Mouse (Mus musculus) forebrain, embryonic 12.5 days (tissue): ENCODE results near the gene Meis3. TPM values are rescaled to one million over a fixed set of nuclear protein-coding genes. Genes with fewer than 3 reads are reported as not detected.

Experiments used
- ATAC-seq: fragments of 200-750 bp; cut with Nextera tagmentation; 2 replicates; pipeline ENCODE4 v1.8.0; 2017; ENCODE audit warnings: moderate TSS enrichment; ENCODE audit not compliant: low FRiP score
- H3K27ac ChIP-seq: fragments of 300-500 bp; sonication (generic); 2 replicates; pipeline ENCODE4 v1.5.1; 2016; ENCODE audit warnings: mild to moderate bottlenecking
- H3K27me3 ChIP-seq: fragments of 300-500 bp; sonication (generic); 2 replicates; pipeline ENCODE4 v1.6.1; 2016; ENCODE audit warnings: mild to moderate bottlenecking
- H3K36me3 ChIP-seq: fragments of 300-500 bp; sonication (generic); replicated peaks from 2 replicates; pipeline ENCODE4 v1.6.1; 2016; ENCODE audit warnings: mild to moderate bottlenecking
- H3K4me1 ChIP-seq: fragments of 300-500 bp; sonication (generic); 2 replicates; pipeline ENCODE4 v1.6.1; 2016
- H3K4me2 ChIP-seq: fragments of 300-500 bp; sonication (generic); 2 replicates; pipeline ENCODE4 v1.6.1; 2016; ENCODE audit warnings: mild to moderate bottlenecking, moderate library complexity
- H3K4me3 ChIP-seq: fragments of 300-500 bp; sonication (generic); replicated peaks from 2 replicates; pipeline ENCODE4 v1.5.1; 2016; ENCODE audit warnings: mild to moderate bottlenecking
- H3K9ac ChIP-seq: fragments of 300-500 bp; sonication (generic); 2 replicates; pipeline ENCODE4 v1.6.1; 2016; ENCODE audit warnings: mild to moderate bottlenecking
- H3K9me3 ChIP-seq: fragments of 300-500 bp; sonication (generic); 2 replicates; pipeline ENCODE4 v1.6.1; 2016
- WGBS: fragments of 180-500 bp; shearing (Covaris S2); methylation state at CpG from one replicate; pipeline ENCODE4 v1.1.7; 2016; 5-methylcytosine and 5-hydroxymethylcytosine counted together
- polyA plus RNA-seq: library from polyadenylated mRNA; unstranded; fragments of >200 nt; fragmentation: Nextera tagmentation; extraction: Ambion mirVana; gene quantifications from 2 replicates; pipeline ENCODE4 v1.2.1, GENCODE M21; 2016

Gene Meis3
- polyA plus RNA-seq, 1 experiment from 2014 or later: 94.9 TPM

GRCm38 (mm10) chr7:16134951-16135392, 39.9 kb upstream of the Meis3 start:
- Histone ChIP-seq H3K36me3 (0 out of 2 replicates have a peak, but pooled peaks cover 8% of the 10 kb centered on the region), H3K9ac (no peak overlapping the region), H3K4me3 (peak overlapping the region; percentile 8; the same call in 1 of the 2 replicates), H3K4me2 (peak overlapping the region; percentile 37), H3K27ac (peak overlapping the region; percentile 80), H3K9me3 (no peaks in the 10 kb centered on the region), H3K27me3 (peaks cover 3% of the 10 kb centered on the region; the same call in 1 of the 2 replicates), H3K4me1 (peaks cover 60% of the 10 kb centered on the region)
- 32% methylated on average over 7 of the region's 7 CpGs for WGBS
- ATAC-seq: peak; percentile 48; the same call in 1 of the 2 replicates

GRCm38 (mm10) chr7:16146489-16147410, 28.1 kb upstream of the Meis3 start:
- ATAC-seq: peak; percentile 62; the same call in 1 of the 2 replicates
- 22% methylated on average over 27 of the region's 27 CpGs for WGBS
- Histone ChIP-seq H3K9ac (no peak overlapping the region), H3K4me1 (peaks cover 17% of the 10 kb centered on the region), H3K36me3 (peaks cover 11% of the 10 kb centered on the region), H3K27me3 (no peaks in the 10 kb centered on the region; the same call in 1 of the 2 replicates), H3K4me3 (no peak overlapping the region), H3K27ac (peak overlapping the region; percentile 21; the same call in 1 of the 2 replicates), H3K9me3 (no peaks in the 10 kb centered on the region), H3K4me2 (no peak overlapping the region)

GRCm38 (mm10) chr7:16147643-16148042, 27.2 kb upstream of the Meis3 start:
- Histone ChIP-seq H3K36me3 (peaks cover 10% of the 10 kb centered on the region), H3K9ac (no peak overlapping the region), H3K4me3 (no peak overlapping the region), H3K4me2 (no peak overlapping the region), H3K4me1 (peaks cover 17% of the 10 kb centered on the region), H3K27me3 (no peaks in the 10 kb centered on the region; the same call in 1 of the 2 replicates), H3K27ac (peak overlapping the region; percentile 21), H3K9me3 (no peaks in the 10 kb centered on the region)
- 14% methylated on average over 15 of the region's 15 CpGs for WGBS
- ATAC-seq: 0 out of 2 replicates have a peak, but pooled peaks have one; percentile 28

GRCm38 (mm10) chr7:16149241-16149640, 25.6 kb upstream of the Meis3 start:
- no peak for ATAC-seq
- Histone ChIP-seq H3K27ac (no peak overlapping the region), H3K9ac (no peak overlapping the region), H3K9me3 (no peaks in the 10 kb centered on the region), H3K4me3 (no peak overlapping the region), H3K36me3 (peaks cover 10% of the 10 kb centered on the region), H3K4me1 (peaks cover 21% of the 10 kb centered on the region), H3K27me3 (no peaks in the 10 kb centered on the region; the same call in 1 of the 2 replicates), H3K4me2 (no peak overlapping the region)
- WGBS: 69% methylated on average over 5 of the region's 5 CpGs

GRCm38 (mm10) chr7:16150191-16151145, 24.4 kb upstream of the Meis3 start:
- no peaks in the 10 kb centered on the region for H3K27me3 ChIP-seq
- ATAC-seq: no peak
- H3K27ac ChIP-seq: no peak overlapping the region
- H3K9me3 ChIP-seq: no peaks in the 10 kb centered on the region
- H3K9ac ChIP-seq: no peak overlapping the region
- H3K4me3 ChIP-seq: no peak overlapping the region
- peaks cover under 1% of the 10 kb centered on the region; the same call in 1 of the 2 replicates for H3K36me3 ChIP-seq
- H3K4me2 ChIP-seq: no peak overlapping the region
- whole genome bisulfite sequencing: 75% methylated on average over 9 of the region's 9 CpGs
- peaks cover 21% of the 10 kb centered on the region for H3K4me1 ChIP-seq

GRCm38 (mm10) chr7:16153522-16153921, 21.4 kb upstream of the Meis3 start:
- Histone ChIP-seq H3K36me3 (0 out of 2 replicates have a peak, but pooled peaks cover 8% of the 10 kb centered on the region), H3K27ac (no peak overlapping the region), H3K4me2 (no peak overlapping the region), H3K4me3 (no peak overlapping the region), H3K9ac (no peak overlapping the region), H3K27me3 (peaks cover 13% of the 10 kb centered on the region), H3K4me1 (peaks cover 5% of the 10 kb centered on the region), H3K9me3 (no peaks in the 10 kb centered on the region)
- ATAC-seq: peak; percentile 88
- WGBS: 20% methylated on average over 10 of the region's 10 CpGs

GRCm38 (mm10) chr7:16155132-16155872, 19.6 kb upstream of the Meis3 start:
- H3K9ac ChIP-seq: no peak overlapping the region
- H3K4me3 ChIP-seq: no peak overlapping the region
- WGBS: 79% methylated on average over 9 of the region's 9 CpGs
- no peaks in the 10 kb centered on the region for H3K9me3 ChIP-seq
- H3K27me3 ChIP-seq: peaks cover 30% of the 10 kb centered on the region
- no peak overlapping the region for H3K4me2 ChIP-seq
- no peak for ATAC-seq
- 0 out of 2 replicates have a peak, but pooled peaks cover 8% of the 10 kb centered on the region for H3K36me3 ChIP-seq
- peaks cover 10% of the 10 kb centered on the region for H3K4me1 ChIP-seq
- H3K27ac ChIP-seq: no peak overlapping the region

- Histone ChIP-seq H3K9ac (no peak overlapping the region), H3K27me3 (peaks cover 31% of the 10 kb centered on the region), H3K27ac (no peak overlapping the region), H3K4me1 (peaks cover 10% of the 10 kb centered on the region), H3K9me3 (no peaks in the 10 kb centered on the region), H3K4me3 (no peak overlapping the region), H3K4me2 (no peak overlapping the region), H3K36me3 (0 out of 2 replicates have a peak, but pooled peaks cover 8% of the 10 kb centered on the region)
- WGBS: 87% methylated on average over 8 of the region's 8 CpGs
- ATAC-seq: no peak
Measured at GRCm38 (mm10) chr7:16156105-16156714, 18.7 kb upstream of the Meis3 start.

GRCm38 (mm10) chr7:16158735-16159134, 16.2 kb upstream of the Meis3 start:
- H3K9ac ChIP-seq: no peak overlapping the region; the same call in 1 of the 2 replicates
- H3K27ac ChIP-seq: no peak overlapping the region
- H3K4me3 ChIP-seq: 0 out of 2 replicates have a peak overlapping the region, but pooled peaks have one; percentile 1

GRCm38 (mm10) chr7:16160702-16161101, 14.2 kb upstream of the Meis3 start:
- H3K36me3 ChIP-seq: 0 out of 2 replicates have a peak, but pooled peaks cover 8% of the 10 kb centered on the region
- 64% methylated on average over 3 of the region's 3 CpGs for WGBS

More at GRCm38 (mm10) chr7:16158735-16159134, 16.2 kb upstream of the Meis3 start:
- no peaks in the 10 kb centered on the region for H3K9me3 ChIP-seq
- WGBS: 12% methylated on average over 39 of the region's 39 CpGs
- peak overlapping the region; percentile 37 for H3K4me2 ChIP-seq
- ATAC-seq: 0 out of 2 replicates have a peak, but pooled peaks have one; percentile 18
- peaks cover 5% of the 10 kb centered on the region for H3K4me1 ChIP-seq
- peaks cover 34% of the 10 kb centered on the region for H3K27me3 ChIP-seq
- H3K36me3 ChIP-seq: 0 out of 2 replicates have a peak, but pooled peaks cover 8% of the 10 kb centered on the region

GRCm38 (mm10) chr7:16161302-16161701, 13.6 kb upstream of the Meis3 start:
- ATAC-seq: no peak
- Histone ChIP-seq H3K27ac (no peak overlapping the region), H3K9ac (no peak overlapping the region), H3K9me3 (no peaks in the 10 kb centered on the region), H3K27me3 (peaks cover 34% of the 10 kb centered on the region), H3K4me2 (no peak overlapping the region), H3K4me1 (peaks cover 5% of the 10 kb centered on the region), H3K4me3 (no peak overlapping the region), H3K36me3 (0 out of 2 replicates have a peak, but pooled peaks cover 8% of the 10 kb centered on the region)
- 88% methylated on average over 9 of the region's 9 CpGs for WGBS

More at GRCm38 (mm10) chr7:16160702-16161101, 14.2 kb upstream of the Meis3 start:
- Histone ChIP-seq H3K4me2 (no peak overlapping the region), H3K27me3 (peaks cover 34% of the 10 kb centered on the region), H3K4me3 (no peak overlapping the region), H3K4me1 (peaks cover 5% of the 10 kb centered on the region), H3K27ac (no peak overlapping the region), H3K9me3 (no peaks in the 10 kb centered on the region), H3K9ac (no peak overlapping the region)
- ATAC-seq: no peak
